Mouse (Mus musculus): Measurements from ENCODE around the gene Nyap1. TPM values are rescaled to one million over a fixed set of nuclear protein-coding genes. Genes with fewer than 3 reads are reported as not detected.

The Nyap1 gene
- polyA plus RNA-seq, 1 experiment from 2014 or later: 1.9 TPM

GRCm38 (mm10) chr5:137783901-137784540 is 42.6 kb upstream of the Nyap1 start:
- Histone ChIP-seq H3K4me2 (ENCODE audit: low read length) (peak overlapping the region; percentile 88), H3K9me3 (ENCODE audit: control insufficient read depth, low read length) (no peaks in the 10 kb centered on the region), H3K4me3 (ENCODE audit: low read depth, low read length) (peak overlapping the region; percentile 71), H3K36me3 (ENCODE audit: control insufficient read depth, insufficient read depth, low read length) (peaks cover 45% of the 10 kb centered on the region), H3K27ac (ENCODE audit: low read depth) (no peak overlapping the region), H3K27me3 (replicated peaks; ENCODE audit: control insufficient read depth, insufficient read depth, low read length) (no peaks in the 10 kb centered on the region), H3K9ac (ENCODE audit: low read length) (peak overlapping the region; percentile 92; the same call in 1 of the 2 replicates), H3K4me1 (replicated peaks; ENCODE audit: control insufficient read depth, insufficient read depth, low read length) (peaks cover 47% of the 10 kb centered on the region)
- ATAC-seq (replicated peaks; ENCODE audit: low FRiP score, low TSS enrichment, low read depth) (no peak), DNase-seq (ENCODE audit: low spot score) (no peak)
- 64% methylated on average over 9 of the region's 9 CpGs for WGBS

GRCm38 (mm10) chr5:137782776-137783522 is 41.5 kb upstream of the Nyap1 start:
- DNase-seq (ENCODE audit: low spot score) (no peak), ATAC-seq (replicated peaks; ENCODE audit: low FRiP score, low TSS enrichment, low read depth) (no peak)
- Histone ChIP-seq H3K9me3 (ENCODE audit: control insufficient read depth, low read length) (no peaks in the 10 kb centered on the region), H3K27me3 (replicated peaks; ENCODE audit: control insufficient read depth, insufficient read depth, low read length) (no peaks in the 10 kb centered on the region), H3K4me2 (ENCODE audit: low read length) (peak overlapping the region; percentile 88), H3K36me3 (ENCODE audit: control insufficient read depth, insufficient read depth, low read length) (peaks cover 45% of the 10 kb centered on the region), H3K4me3 (ENCODE audit: low read depth, low read length) (peak overlapping the region; percentile 71; the same call in 1 of the 2 replicates), H3K4me1 (replicated peaks; ENCODE audit: control insufficient read depth, insufficient read depth, low read length) (peaks cover 44% of the 10 kb centered on the region), H3K9ac (ENCODE audit: low read length) (peak overlapping the region; percentile 8; the same call in 1 of the 2 replicates), H3K27ac (ENCODE audit: low read depth) (no peak overlapping the region)
- 83% methylated on average over 13 of the region's 13 CpGs for WGBS

- Histone ChIP-seq H3K4me1 (replicated peaks; ENCODE audit: control insufficient read depth, insufficient read depth, low read length) (peaks cover 41% of the 10 kb centered on the region), H3K9me3 (ENCODE audit: control insufficient read depth, low read length) (no peaks in the 10 kb centered on the region), H3K4me2 (ENCODE audit: low read length) (no peak overlapping the region), H3K27me3 (replicated peaks; ENCODE audit: control insufficient read depth, insufficient read depth, low read length) (no peaks in the 10 kb centered on the region), H3K27ac (ENCODE audit: low read depth) (no peak overlapping the region), H3K36me3 (ENCODE audit: control insufficient read depth, insufficient read depth, low read length) (peaks cover 45% of the 10 kb centered on the region), H3K4me3 (ENCODE audit: low read depth, low read length) (no peak overlapping the region), H3K9ac (ENCODE audit: low read length) (no peak overlapping the region)
- 88% methylated on average over 7 of the region's 7 CpGs for WGBS
- ATAC-seq (replicated peaks; ENCODE audit: low FRiP score, low TSS enrichment, low read depth): no peak
- no peak for DNase-seq (ENCODE audit: low spot score)
Measured at GRCm38 (mm10) chr5:137781661-137782060, 40.3 kb upstream of the Nyap1 start.

- peak overlapping the region; percentile 84 for H3K4me3 ChIP-seq (ENCODE audit: low read depth, low read length)
- H3K4me2 ChIP-seq (ENCODE audit: low read length): peak overlapping the region; percentile 93
- under 1% methylated on average over 83 of the region's 83 CpGs for WGBS
- no peaks in the 10 kb centered on the region for H3K9me3 ChIP-seq (ENCODE audit: control insufficient read depth, low read length)
- peak overlapping the region; percentile 81 for H3K27ac ChIP-seq (ENCODE audit: low read depth)
- ATAC-seq (replicated peaks; ENCODE audit: low FRiP score, low TSS enrichment, low read depth) (peak; percentile 12; the same call in 1 of the 2 replicates), DNase-seq (ENCODE audit: low spot score) (peak; percentile 80)
- H3K9ac ChIP-seq (ENCODE audit: low read length): peak overlapping the region; percentile 82
- H3K36me3 ChIP-seq (ENCODE audit: control insufficient read depth, insufficient read depth, low read length): peaks cover 39% of the 10 kb centered on the region
- H3K27me3 ChIP-seq (replicated peaks; ENCODE audit: control insufficient read depth, insufficient read depth, low read length): no peaks in the 10 kb centered on the region
- H3K4me1 ChIP-seq (replicated peaks; ENCODE audit: control insufficient read depth, insufficient read depth, low read length): peaks cover 33% of the 10 kb centered on the region
Measured at GRCm38 (mm10) chr5:137779053-137779933, 37.9 kb upstream of the Nyap1 start.

GRCm38 (mm10) chr5:137778635-137779034 is 37.2 kb upstream of the Nyap1 start, which contains the start of gene Ppp1r35:
Ppp1r35 (plus strand) TSS chr5:137778849.
- H3K4me2 ChIP-seq (ENCODE audit: low read length): peak within 1 kb of the TSS; percentile 93
- H3K4me3 ChIP-seq (ENCODE audit: low read depth, low read length): peak within 1 kb of the TSS; percentile 84
- H3K27me3 ChIP-seq (replicated peaks; ENCODE audit: control insufficient read depth, insufficient read depth, low read length): no peaks in the 10 kb centered on the region
- H3K9ac ChIP-seq (ENCODE audit: low read length): peak within 1 kb of the TSS; percentile 82
- peaks cover 26% of the 10 kb centered on the region for H3K4me1 ChIP-seq (replicated peaks; ENCODE audit: control insufficient read depth, insufficient read depth, low read length)
- peak; percentile 90 for ATAC-seq (replicated peaks; ENCODE audit: low FRiP score, low TSS enrichment, low read depth)
- peak; percentile 99 for DNase-seq (ENCODE audit: low spot score)
- peaks cover 37% of the 10 kb centered on the region for H3K36me3 ChIP-seq (ENCODE audit: control insufficient read depth, insufficient read depth, low read length)
- H3K9me3 ChIP-seq (ENCODE audit: control insufficient read depth, low read length): no peaks in the 10 kb centered on the region
- peak within 1 kb of the TSS; percentile 81 for H3K27ac ChIP-seq (ENCODE audit: low read depth)
- 0% methylated on average over 31 of the region's 31 CpGs for WGBS

- Histone ChIP-seq H3K9me3 (ENCODE audit: control insufficient read depth, low read length) (no peaks in the 10 kb centered on the region), H3K27me3 (replicated peaks; ENCODE audit: control insufficient read depth, insufficient read depth, low read length) (no peaks in the 10 kb centered on the region), H3K27ac (ENCODE audit: low read depth) (no peak overlapping the region), H3K9ac (ENCODE audit: low read length) (no peak overlapping the region), H3K36me3 (ENCODE audit: control insufficient read depth, insufficient read depth, low read length) (peaks cover 24% of the 10 kb centered on the region), H3K4me3 (ENCODE audit: low read depth, low read length) (no peak overlapping the region), H3K4me1 (replicated peaks; ENCODE audit: control insufficient read depth, insufficient read depth, low read length) (peaks cover 17% of the 10 kb centered on the region), H3K4me2 (ENCODE audit: low read length) (no peak overlapping the region)
- ATAC-seq (replicated peaks; ENCODE audit: low FRiP score, low TSS enrichment, low read depth) (no peak), DNase-seq (ENCODE audit: low spot score) (no peak)
- 54% methylated on average over 7 of the region's 7 CpGs for WGBS
Measured at GRCm38 (mm10) chr5:137777267-137777845, 35.9 kb upstream of the Nyap1 start.

GRCm38 (mm10) chr5:137776408-137776918 is 35.1 kb upstream of the Nyap1 start:
- Histone ChIP-seq H3K27me3 (replicated peaks; ENCODE audit: control insufficient read depth, insufficient read depth, low read length) (no peaks in the 10 kb centered on the region), H3K27ac (ENCODE audit: low read depth) (0 out of 2 replicates have a peak overlapping the region, but pooled peaks have one; percentile 33), H3K9ac (ENCODE audit: low read length) (no peak overlapping the region), H3K4me3 (ENCODE audit: low read depth, low read length) (no peak overlapping the region), H3K9me3 (ENCODE audit: control insufficient read depth, low read length) (no peaks in the 10 kb centered on the region), H3K36me3 (ENCODE audit: control insufficient read depth, insufficient read depth, low read length) (peaks cover 15% of the 10 kb centered on the region), H3K4me2 (ENCODE audit: low read length) (no peak overlapping the region), H3K4me1 (replicated peaks; ENCODE audit: control insufficient read depth, insufficient read depth, low read length) (peaks cover 15% of the 10 kb centered on the region)
- 0 out of 2 replicates have a peak, but pooled peaks have one; percentile 39 for ATAC-seq (replicated peaks; ENCODE audit: low FRiP score, low TSS enrichment, low read depth)
- peak; percentile 65 for DNase-seq (ENCODE audit: low spot score)
- 27% methylated on average over 5 of the region's 5 CpGs for WGBS

All from intestine, embryonic 14.5 days (tissue).